Mouse (Mus musculus): ENCODE results near the gene Dpm1.
A peak's percentile ranks its signal among the peaks of the same experiment; 100 is the strongest.

Dpm1 gene

DNA sequence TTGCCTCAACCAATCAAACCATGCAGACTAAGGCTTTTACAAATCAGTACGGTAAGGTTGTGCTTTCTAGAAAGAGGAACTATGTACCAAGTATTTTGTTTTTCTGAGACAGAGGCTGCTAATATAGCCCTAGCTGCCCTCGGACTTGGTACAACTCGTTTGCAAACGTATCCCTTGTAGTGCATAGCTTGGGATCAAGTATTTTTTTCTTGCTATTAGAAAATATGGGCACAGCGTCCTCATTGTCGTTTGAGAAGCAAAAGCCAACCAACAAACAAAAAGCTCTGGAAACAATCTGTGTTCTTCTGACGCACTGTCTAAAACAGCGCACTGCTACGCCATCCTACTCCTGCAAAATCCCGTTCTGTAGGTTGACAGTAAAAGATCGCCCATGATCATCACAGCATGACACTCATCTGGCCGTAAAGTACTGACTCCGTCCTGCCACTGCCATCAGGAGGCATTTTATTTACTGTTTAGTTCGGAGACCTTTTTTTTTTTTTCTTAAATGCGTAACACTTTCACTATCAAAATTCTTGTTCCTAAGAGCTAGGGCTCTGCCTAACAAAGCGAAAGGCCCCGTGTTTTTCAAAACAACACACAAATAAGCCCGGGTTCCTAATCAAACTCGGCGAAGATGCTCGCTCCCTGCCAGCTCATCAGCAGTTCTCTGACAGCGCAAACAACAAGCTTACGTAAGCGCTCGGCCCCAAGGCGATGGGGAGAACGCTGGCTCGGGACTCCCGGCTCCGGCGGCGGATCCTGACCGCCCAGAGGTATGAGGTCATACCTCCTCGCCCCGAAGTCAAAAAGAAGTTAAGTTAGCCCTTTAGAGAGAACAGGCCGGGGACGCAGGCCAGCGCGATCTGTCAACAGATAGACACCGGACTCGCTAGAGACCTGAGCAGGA is 1.0 kb downstream of the Dpm1 start:
- DNase-seq (ENCODE audit: low spot score) = no peak

DNA sequence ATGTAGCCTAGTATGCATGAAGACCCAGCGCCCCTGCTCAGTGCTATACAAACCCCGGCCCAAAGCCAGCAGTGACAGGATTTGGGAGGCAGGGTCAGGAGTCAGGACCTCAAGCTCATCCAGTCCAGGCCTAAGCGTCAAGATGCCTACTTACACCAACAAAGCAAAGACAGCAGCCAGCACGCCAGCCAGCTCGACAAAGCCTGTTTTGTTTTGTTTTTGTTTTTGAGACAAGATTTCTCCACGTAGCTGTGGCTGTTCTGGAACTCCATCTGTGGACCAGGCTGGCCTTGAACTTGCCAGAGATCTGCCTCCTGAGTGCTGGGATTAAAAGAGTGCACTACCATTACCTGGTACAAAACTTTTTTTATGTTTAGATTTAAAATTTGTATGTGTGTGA is 7.1 kb downstream of the Dpm1 start:
- no peak for DNase-seq (ENCODE audit: low spot score)

DNA sequence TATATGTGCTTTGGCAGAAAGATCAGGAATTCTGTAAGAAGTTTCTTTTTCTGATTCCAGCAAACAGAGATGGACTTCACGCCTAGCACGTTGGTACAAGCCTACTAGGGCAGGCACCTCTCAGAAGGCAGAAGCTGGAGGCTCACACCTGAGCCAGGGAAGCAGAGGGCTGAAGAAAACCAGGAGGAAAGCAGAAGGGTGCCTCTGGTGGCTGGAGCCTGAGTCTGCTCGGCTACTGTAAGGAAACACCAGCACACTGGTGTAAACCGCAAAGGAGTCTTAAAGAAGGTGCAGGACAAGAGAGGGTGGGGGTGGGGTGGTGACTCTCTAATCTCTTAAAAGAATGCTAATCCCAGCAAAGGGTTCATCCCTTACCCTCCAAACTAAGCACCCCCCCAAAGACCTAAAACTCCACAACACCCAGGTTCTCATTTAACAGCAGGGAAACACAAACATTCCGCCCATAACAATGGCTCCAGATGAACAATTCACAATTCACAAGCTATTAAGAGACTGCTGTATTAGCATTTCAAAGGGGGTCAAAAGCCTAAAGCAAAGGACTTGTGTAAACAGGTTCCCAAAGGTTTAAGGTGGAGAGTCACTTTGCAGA is 16.5 kb downstream of the Dpm1 start:
- no peak for DNase-seq (ENCODE audit: low spot score)

DNA sequence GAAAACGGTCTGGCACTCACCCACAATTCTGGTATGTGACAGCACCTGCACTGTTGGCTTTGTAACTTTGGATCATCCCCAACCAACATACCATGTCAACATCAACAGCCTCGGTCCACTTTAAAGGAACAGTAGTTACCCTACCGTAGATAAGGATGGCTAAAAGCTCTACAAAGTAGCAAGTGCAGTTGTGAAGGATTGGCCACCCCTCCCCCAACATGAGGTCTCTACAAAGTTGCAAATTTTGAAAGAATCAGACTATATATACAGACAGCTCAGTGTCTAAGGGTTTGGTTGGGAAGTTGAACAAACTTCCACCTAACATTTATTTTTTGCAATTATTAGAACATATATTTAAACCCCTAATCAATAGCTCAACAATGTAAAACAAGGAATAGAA is 22.5 kb downstream of the Dpm1 start:
- DNase-seq (ENCODE audit: low spot score) = no peak

DNA sequence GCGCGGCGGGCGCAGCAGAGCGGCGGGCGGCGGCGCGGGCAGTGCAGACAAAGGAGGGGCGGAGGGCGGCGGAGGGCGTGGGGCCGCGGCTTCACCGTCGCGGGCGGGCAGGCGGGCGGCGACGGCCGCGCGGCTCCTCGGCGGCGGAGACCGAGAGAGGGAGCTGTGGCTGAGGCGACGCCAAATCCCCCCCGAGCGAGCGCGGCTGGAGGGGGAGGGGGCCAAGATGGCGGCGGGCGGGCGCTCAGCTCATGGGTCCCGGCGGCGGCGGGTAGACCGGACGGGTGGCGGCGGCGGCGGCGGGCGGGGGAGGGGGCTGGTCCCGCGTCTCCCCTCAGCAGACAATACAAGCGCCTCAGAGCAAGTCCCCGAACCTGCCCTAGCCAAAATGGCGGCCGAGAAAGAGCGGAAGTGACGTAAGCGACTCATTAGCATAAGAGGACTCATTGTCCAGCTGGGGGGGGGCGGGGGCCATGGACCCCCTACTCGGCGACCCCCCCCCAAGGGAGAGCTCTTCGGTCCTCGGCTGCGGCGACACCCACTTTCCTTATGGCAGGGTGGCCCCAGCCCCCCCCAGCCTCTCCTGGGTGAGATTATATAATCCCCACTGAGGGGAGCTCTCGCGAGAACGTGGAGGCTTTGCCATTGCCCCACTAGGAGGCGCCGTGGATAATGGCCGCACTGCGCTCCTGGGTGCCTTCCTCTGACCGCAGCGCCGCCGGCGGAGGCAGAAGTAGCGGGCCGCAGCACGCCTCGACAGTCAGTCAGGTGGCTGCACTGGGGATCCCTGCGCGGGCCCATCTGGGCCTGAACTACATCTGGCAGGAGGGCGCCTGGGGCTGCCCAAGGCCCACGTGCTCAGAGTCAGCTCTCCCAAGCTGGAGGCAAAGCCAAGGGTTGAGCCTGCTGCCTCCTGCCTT is 23.4 kb downstream of the Dpm1 start, which contains the start of gene Adnp:
Gene Adnp (minus strand): TSS at position 388 of the 920 bp plus-strand sequence.
- DNase-seq (ENCODE audit: low spot score) = peak; percentile 89

DNA sequence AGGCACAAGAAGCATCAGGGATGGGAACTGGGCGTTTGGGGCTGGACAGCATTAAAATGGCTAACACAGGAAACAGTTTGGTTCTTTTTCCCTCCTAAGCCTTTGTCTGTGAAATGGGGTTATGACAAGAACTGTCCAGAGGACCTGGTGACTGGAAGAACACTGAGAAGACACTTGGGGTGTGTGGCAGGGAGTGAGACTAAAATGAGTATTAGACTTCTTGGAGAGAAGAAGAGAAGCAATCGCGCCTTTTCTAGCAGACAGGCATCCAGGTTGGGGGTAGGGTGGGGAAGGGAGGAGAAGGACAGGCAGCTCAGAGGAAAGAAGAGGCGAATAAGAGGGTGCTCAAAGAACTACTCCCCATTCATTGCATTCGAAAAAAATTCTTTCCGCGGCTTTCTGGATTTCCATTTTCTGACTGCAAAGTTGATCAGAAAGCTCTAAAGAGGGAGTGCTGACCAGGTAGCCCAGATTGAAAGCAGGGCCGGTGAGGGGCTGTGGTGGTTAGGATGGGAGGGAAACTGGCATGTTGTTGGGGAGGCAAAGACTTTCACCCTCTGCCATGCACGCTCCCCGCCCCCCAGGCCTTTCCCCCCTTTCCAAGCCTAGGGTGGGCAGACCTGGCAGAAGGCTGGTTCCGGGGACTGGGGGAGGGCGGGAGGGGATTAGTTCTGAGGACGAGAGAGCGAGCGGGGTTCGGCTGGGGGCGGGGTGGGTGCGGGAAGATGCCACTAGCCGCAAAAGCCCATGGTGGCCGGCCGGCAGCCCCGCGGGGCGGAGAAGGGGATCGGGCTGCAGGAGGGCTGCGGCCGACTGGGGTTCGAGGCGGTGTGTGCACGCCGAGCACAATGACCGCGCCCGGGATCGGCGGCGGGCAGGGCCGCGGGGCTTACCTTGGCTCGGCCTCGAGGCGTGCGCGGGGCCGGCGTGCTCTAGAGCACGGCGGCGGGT is 24.4 kb downstream of the Dpm1 start:
- DNase-seq (ENCODE audit: low spot score) = no peak

DNA sequence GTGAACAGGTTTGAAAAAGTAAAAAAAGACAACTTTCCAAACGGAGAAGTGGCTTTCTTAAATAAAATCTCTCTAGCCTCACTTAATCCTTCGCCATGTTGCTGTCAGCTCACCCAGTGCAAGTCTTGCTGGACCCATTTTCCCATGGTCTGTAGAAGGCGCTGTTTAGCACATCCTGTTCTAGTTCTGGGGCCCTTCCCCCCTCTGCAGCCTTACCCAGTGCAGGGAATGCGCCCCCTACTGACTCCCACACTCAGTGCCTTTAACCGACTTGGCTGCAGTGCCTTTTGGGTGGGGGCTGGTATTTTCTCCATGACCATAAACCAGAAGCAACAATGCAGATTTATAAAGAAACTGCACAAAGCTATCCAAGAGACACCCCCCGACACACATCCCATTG is 25.1 kb downstream of the Dpm1 start:
- peak; percentile 53 for DNase-seq (ENCODE audit: low spot score)

DNA sequence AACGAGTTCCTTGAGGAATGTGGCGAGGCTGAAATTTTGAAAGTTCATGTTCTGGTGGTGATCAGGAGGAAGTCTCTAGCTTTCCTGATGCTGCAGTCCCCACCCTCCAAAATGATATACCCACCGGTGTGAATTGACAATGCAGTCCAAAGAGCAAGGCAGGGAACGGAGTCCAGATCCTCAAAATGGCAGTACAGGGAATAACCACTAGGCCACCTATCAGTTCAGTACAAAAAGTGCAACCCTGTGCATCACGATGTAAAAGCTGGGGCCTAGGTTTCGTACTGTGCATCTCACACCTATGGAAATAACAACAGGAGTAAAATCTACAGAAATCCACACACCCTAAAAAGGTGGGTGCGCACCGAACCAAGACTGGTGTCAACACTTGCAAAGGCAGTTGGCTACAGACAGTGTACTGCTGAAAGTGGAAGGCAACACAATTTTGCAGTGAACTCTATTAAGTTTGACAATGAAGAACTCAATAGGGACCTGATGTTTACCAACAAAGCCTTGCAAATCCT is 25.9 kb downstream of the Dpm1 start:
- DNase-seq (ENCODE audit: low spot score) = no peak

DNA sequence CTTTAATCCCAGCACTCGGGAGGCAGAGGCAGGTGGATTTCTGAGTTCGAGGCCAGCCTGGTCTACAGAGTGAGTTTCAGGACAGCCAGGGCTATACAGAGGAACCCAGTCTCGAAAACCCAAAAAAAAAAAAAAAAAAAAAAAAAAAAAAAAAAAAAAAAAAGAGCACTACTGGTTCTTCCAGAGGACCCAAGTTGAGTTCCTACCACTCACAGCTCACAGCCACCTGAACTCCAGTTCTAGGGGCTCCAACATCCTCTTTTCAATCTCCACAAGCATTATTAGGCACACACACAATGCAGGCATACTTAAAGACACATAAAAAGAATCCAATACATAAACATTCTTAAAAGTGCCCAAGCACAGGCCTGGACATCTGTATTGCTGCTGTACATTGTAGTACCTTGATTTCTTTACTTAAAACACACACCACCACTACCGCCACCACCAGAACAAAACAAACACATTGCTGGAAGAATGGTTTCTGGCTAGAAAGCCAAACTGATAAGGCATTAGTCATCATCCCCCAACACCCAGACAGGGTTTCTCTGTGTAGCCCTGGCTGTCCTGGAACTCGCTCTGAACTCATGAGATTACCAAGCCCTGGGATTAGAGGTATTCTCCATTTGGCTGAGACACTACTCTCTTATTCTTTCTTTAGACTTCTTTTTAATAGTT is 30.2 kb downstream of the Dpm1 start:
- no peak for DNase-seq (ENCODE audit: low spot score)

DNA sequence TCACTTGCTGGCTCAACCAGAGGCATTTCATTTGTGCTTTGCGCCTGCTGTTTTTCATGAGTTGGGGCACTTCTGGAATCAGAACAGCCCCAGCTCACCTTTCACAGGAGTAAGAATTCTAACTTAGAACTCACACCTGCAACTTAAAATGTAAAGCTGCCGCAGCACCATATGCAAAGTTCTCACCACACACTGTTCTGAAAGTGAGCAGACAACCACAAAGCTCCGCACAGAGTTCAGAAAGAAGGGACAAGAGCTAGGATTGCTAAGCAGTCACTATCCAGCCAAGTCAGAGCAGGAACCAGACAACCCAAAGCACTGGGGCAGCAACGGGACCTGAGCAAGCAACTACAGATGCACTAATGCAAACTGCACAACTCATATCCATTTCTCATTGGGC is 30.9 kb downstream of the Dpm1 start:
- no peak for DNase-seq (ENCODE audit: low spot score)

DNA sequence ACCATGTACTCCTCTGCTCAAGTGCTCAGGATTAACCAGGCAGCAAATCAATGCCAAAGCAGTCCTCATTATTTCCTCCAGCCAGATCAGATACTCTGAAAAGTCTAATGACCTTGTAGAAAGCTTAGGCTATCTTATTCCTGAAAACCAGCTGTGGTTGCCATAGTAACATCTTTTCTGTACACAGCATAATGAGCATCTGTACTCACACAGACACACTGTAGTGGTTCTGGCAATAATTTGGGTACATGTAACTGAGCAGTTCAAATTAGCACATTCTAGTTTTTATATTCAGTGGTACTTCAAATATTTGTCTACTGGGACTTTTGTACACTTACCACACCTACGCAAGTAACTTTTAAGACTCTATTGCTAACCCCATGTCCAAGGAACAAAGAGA is 32.0 kb downstream of the Dpm1 start:
- no peak for DNase-seq (ENCODE audit: low spot score)

DNA sequence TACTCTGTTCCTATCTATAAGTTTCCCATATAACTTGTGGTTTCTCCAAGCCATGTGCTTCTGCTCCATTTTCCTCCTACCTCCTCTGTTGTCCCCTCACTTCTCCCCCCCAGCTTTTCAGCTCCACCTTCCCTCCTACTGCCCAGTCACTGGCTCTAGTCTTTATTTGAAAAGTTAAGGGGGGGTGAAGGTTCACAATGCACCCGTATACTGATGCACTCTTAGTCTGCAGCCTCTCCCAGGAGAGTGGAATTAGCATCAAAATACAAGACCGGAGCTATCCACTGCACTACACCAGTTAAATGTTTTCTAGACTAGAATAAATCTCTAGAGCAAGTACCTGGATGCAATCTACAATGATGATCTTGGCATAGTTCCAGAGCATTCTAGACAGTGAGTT is 34.7 kb downstream of the Dpm1 start:
- no peak for DNase-seq (ENCODE audit: low spot score)

DNA sequence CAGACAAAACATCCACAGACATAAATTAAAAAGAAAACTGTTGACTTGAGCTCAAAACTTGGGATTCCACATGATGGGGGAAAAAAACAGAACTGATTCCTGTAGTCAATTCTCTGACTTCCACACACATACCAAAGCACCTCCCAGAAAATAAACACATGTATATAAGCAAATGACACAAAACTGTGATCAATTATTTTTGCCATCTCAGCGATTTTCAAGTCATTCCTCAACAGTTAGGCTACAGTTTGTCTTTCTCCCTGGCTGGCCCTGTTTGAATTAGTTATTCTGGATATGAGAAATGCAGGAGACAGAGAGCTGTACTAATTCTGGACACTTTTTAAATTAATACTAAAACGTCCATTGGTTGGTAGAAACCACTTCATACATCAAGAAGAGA is 36.7 kb downstream of the Dpm1 start:
- no peak for DNase-seq (ENCODE audit: low spot score)

DNA sequence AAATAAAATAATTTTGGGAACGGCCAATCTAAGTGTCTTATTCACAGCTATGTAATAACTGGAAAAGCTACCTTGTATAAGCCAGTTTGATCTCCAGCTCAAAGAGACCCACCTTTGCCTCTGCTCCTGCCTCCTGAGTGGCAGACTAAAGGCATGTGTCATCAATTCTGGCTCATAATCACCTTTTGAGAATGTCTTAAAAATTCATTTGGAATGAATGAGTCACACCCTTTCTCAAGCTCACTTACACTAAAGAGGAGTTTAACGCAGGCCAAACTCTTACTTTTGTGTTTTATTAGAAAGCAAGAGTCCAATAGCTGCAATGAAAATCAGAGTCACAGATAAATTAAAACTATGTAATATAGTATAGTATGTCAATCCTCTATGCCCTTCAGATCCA is 38.5 kb downstream of the Dpm1 start:
- DNase-seq (ENCODE audit: low spot score) = no peak

DNA sequence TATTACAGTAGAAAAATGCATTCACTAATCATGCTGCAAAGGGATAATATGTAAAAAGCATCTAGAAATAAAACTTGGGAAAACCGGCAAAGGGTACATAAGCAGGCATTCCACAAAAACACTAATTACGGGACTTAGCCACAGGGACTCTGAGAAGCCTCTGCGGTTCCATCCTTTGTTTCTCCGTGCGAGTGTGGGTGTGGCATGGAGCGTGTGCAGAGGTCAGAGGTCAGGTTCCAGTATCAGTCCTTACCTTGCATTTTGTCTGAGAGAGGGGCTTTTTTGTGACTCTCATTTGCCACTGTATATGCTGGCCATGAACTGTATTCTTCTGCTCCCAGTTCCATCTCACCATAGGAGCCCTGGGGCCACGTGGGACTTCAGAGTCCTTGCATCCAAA is 54.4 kb downstream of the Dpm1 start:
- no peak for DNase-seq (ENCODE audit: low spot score)

DNA sequence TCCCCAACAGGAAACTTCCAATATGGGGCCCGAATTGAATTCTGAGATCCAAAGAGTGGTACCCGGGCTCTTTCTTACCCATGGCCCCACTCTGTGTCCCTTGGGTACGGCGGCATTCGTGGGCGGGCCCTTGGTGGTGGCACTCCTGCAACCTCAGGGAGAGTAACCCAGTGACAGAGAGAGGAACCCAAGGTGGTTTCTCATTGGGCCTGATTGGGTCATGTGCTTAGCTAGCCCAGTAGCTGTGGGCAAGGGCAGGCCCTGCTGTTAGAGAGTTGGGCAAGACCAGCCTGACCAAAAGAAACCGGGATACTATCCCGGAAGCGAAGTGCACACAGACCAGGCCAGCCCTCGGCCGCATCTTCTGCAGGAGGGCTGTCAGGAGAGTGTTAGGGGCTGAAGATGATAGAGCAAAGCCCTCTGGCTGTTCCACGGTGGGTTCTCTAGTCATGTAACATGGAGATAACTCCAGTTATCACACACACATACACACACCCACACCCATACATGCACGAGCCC is 60.2 kb downstream of the Dpm1 start:
- DNase-seq (ENCODE audit: low spot score) = no peak

DNA sequence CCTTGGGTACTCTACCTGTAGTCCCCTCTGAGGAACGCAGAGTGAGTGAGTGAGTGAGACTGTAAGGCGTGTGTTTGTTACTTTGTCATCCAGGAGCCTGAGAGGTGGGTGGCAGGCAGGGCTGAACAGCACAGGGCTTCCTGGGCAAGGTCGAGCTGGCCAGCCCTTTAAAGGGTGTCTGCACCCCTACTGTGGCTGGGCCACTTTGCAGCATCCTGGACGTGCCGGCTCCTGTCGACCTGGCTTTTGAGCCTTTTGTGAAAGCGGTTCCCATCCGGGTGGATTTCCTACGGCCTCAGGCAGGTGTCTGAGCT is 60.6 kb downstream of the Dpm1 start:
- no peak for DNase-seq (ENCODE audit: low spot score)

DNA sequence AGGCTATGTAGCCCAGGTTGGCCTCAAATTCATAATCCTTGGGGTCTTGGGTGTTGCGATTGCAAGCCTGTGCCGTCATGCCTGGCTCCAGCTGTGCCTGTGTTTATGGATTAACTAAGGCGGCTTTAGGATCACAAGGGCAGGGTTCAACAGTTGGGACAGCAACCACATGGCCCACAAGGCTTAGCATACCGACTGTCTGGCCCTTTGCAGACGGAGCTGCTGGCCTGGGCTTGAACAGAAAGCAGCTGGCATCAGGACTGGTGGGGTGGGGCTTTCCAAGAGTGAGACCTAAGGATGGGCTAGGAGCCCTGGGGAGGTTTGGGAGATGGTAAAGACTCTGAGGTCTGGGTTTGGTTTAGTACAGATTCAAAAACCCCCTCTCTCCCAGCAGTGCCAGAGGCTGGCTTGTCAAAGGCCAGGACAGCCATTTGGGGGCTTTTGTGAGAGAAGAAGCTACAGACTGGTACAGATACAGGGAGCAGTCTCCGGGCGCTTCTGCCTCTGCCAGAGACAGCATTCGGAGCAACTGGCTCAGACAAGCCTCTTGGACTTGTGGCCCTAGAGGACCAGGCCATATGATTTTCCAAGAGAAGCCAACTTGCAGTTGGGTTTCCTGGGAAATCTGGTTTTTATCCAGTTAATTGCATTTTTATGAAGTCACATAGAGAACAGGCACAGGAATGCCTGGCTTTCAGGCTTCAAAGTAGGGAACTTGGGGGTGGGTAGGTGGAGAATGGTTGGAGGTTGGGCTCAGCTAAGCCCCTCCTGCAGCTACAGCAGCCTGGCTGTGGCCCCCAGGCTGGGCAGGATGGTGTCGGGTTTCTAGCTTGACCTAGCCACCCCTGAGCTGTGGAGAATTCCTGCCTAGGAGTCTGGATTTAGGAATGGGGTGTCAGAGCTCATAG is 61.2 kb downstream of the Dpm1 start:
- DNase-seq (ENCODE audit: low spot score) = no peak

DNA sequence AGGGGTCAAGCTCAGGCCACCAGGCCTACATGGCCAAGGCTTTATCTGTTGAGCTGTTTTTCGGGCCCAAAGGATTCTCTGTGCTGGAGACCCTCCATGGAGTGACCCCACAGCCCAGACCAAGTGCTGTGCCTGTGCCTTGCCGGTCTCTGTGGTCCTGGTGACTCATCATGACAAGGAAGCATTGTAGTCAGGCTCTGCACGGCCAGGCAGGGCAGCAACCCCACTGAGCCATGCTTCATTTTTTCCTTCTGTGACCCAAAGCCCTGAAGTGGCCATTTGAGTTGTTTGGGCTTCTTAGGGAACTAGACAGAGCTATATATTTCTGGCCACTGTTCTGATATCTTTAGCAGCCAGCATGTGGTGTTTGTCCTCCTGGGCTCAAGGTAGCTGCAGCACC is 62.6 kb downstream of the Dpm1 start:
- no peak for DNase-seq (ENCODE audit: low spot score)
